Mouse (Mus musculus): ENCODE results near the gene Plekhm1.

- TF ChIP-seq POLR2A (IDR thresholded peaks at IDR 0.05; ENCODE audit: extremely low read depth, insufficient read depth, low read length), result no peak
- TF ChIP-seq CTCF (IDR thresholded peaks at IDR 0.05; ENCODE audit: extremely low read depth, insufficient read depth, low read length), result no peak
Observed at GRCm38 (mm10) chr11:103362054-103362432, 50.4 kb downstream of the Plekhm1 start.
